Mouse (Mus musculus) testis, adult 2 months (tissue): ENCODE results near the gene Emid1.

ENCODE experiments used
- CTCF ChIP-seq: fragments of 200-500 bp; IDR thresholded peaks from 2 replicates; pipeline ENCODE4 v1.5.1; 2012; ENCODE audit warnings: low read depth, mild to moderate bottlenecking, inconsistent platforms, low read length, moderate library complexity; ENCODE audit not compliant: control insufficient read depth, insufficient read depth, insufficient replicate concordance
- POLR2A ChIP-seq: fragments of 200-500 bp; IDR thresholded peaks from 2 replicates; pipeline ENCODE4 v1.6.1; 2012; ENCODE audit warnings: low read depth, mild to moderate bottlenecking, inconsistent platforms, low read length, moderate library complexity; ENCODE audit not compliant: control insufficient read depth

GRCm38 (mm10) chr11:5062326-5062725 lies 89.7 kb downstream of the Emid1 start:
- TF ChIP-seq CTCF (no peak), POLR2A (no peak)
